ENCODE assay signal across 24 mouse cellular contexts in the genomic region with DNA sequence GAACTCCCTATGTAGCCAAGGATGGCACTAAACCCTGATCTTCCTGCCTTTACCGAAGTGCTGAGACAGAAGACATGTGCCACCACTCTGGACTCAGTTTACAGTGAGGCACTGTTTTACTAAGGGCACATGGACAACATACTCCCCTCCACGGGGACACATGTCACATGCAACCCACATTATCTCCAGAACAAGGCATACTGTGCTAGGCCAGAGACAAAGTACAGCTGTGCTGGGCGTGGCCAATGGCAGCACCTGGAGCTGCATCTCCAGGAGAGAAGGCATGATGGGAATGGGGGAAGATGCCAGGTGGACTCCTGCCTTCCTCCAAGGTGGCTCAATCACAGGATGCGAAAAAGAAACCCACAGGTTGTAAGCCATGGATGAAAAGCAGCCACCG. TPM values are rescaled to one million over a fixed set of nuclear protein-coding genes. Genes with fewer than 3 reads are reported as not detected.
DNase-seq lines count a peak whose midpoint lies in the region; ATAC-seq lines count a peak whose summit lies in the region.
"Had no signal": no experiment of that assay in that cellular context is flagged by ENCODE, and none has a peak within 500 bp of the region (broad histone marks: within the 10 kb centered on the region; RNA-seq: fewer than 3 reads in every experiment).

No protein-coding gene starts in this region.

- H3K4me2 ChIP-seq in intestine, embryonic 16.5 days (ENCODE audit: low read depth, low read length): no peak overlapping the region
- H3K4me2 ChIP-seq in liver, embryonic 12.5 days: no peak overlapping the region
- H3K4me2 ChIP-seq: embryonic facial prominence, embryonic 13.5 days; embryonic facial prominence, embryonic 15.5 days; forebrain, embryonic 12.5 days had no signal

- WGBS in intestine, embryonic 16.5 days: 80% methylated on average over 5 of the region's 5 CpGs
- 88% methylated on average over 5 of the region's 5 CpGs for WGBS in limb, embryonic 10.5 days
- WGBS in liver, embryonic 12.5 days (ENCODE audit: insufficient replicate concordance): 75% methylated on average over 5 of the region's 5 CpGs

- H3K27ac ChIP-seq in intestine, embryonic 16.5 days (ENCODE audit: low read length): no peak overlapping the region
- no peak overlapping the region for H3K27ac ChIP-seq in limb, embryonic 10.5 days
- no peak overlapping the region for H3K27ac ChIP-seq in liver, embryonic 12.5 days
- H3K27ac ChIP-seq: embryonic facial prominence, embryonic 13.5 days; embryonic facial prominence, embryonic 15.5 days; forebrain, embryonic 10.5 days; forebrain, embryonic 12.5 days had no signal

- peaks cover 36% of the 10 kb centered on the region for H3K36me3 ChIP-seq in intestine, embryonic 16.5 days (ENCODE audit: control insufficient read depth, insufficient read depth, low read length)
- peaks cover 60% of the 10 kb centered on the region for H3K36me3 ChIP-seq in limb, embryonic 10.5 days
- H3K36me3 ChIP-seq in liver, embryonic 12.5 days: peaks cover 71% of the 10 kb centered on the region

- no peak overlapping the region for H3K9ac ChIP-seq in intestine, embryonic 16.5 days (ENCODE audit: low read depth, low read length)
- no peak overlapping the region for H3K9ac ChIP-seq in liver, embryonic 12.5 days
- H3K9ac ChIP-seq: embryonic facial prominence, embryonic 13.5 days; embryonic facial prominence, embryonic 15.5 days; forebrain, embryonic 12.5 days had no signal

- H3K27me3 ChIP-seq in intestine, embryonic 16.5 days (replicated peaks; ENCODE audit: control insufficient read depth, insufficient read depth, low read length): no peaks in the 10 kb centered on the region
- no peaks in the 10 kb centered on the region for H3K27me3 ChIP-seq in limb, embryonic 10.5 days (ENCODE audit: low read depth, poor library complexity, severe bottlenecking)
- no peaks in the 10 kb centered on the region for H3K27me3 ChIP-seq in liver, embryonic 12.5 days (replicated peaks)
- H3K27me3 ChIP-seq: embryonic facial prominence, embryonic 13.5 days; embryonic facial prominence, embryonic 15.5 days; forebrain, embryonic 12.5 days; Patski had no signal

- intact Hi-C loops in left cerebral cortex, postnatal 10 days (cut with DNase I): no loop called here

- peak; percentile 26 for DNase-seq in R1 (ENCODE audit: low read depth, low spot score)
- DNase-seq in limb, embryonic 10.5 days (ENCODE audit: low spot score): no peak
- no peak for DNase-seq in left cerebral cortex, postnatal 10 days (ENCODE audit: extremely low spot score in 1 of 2, low spot score in 2 of 2)
- DNase-seq: adrenal gland, adult 2 months; adrenal gland, postnatal 10 days; adrenal gland, postnatal 25 days; cerebellum, adult 11 months; cerebellum, adult 18-20 months; cerebellum, adult 8-10 months; cerebellum, adult 9-11 months; cerebellum, postnatal 14 days; cerebellum, postnatal 36 days; embryo, embryonic 11 days had no signal

- no peaks in the 10 kb centered on the region for H3K4me1 ChIP-seq in intestine, embryonic 16.5 days (ENCODE audit: control insufficient read depth, insufficient read depth, low read length)
- H3K4me1 ChIP-seq in limb, embryonic 10.5 days: peaks cover 7% of the 10 kb centered on the region
- no peaks in the 10 kb centered on the region for H3K4me1 ChIP-seq in liver, embryonic 12.5 days
- H3K4me1 ChIP-seq: embryonic facial prominence, embryonic 13.5 days; embryonic facial prominence, embryonic 15.5 days had no signal

- no peak overlapping the region for H3K4me3 ChIP-seq in intestine, embryonic 16.5 days (ENCODE audit: low read length)
- no peak overlapping the region for H3K4me3 ChIP-seq in limb, embryonic 10.5 days
- H3K4me3 ChIP-seq in liver, embryonic 12.5 days: no peak overlapping the region
- H3K4me3 ChIP-seq: embryonic facial prominence, embryonic 13.5 days; embryonic facial prominence, embryonic 15.5 days; erythroblast, embryonic 14.5 days; forebrain, embryonic 10.5 days; forebrain, embryonic 12.5 days had no signal

- peak; percentile 57 for ATAC-seq in intestine, embryonic 16.5 days
- ATAC-seq in liver, embryonic 12.5 days: no peak
- ATAC-seq: forebrain, embryonic 14.5 days; forebrain, embryonic 16.5 days; Patski had no signal

- H3K9me3 ChIP-seq in intestine, embryonic 16.5 days (ENCODE audit: control insufficient read depth, low read length): no peaks in the 10 kb centered on the region
- H3K9me3 ChIP-seq in limb, embryonic 10.5 days (replicated peaks): no peaks in the 10 kb centered on the region
- no peaks in the 10 kb centered on the region for H3K9me3 ChIP-seq in liver, embryonic 12.5 days (replicated peaks)
- H3K9me3 ChIP-seq: embryonic facial prominence, embryonic 13.5 days; embryonic facial prominence, embryonic 15.5 days; forebrain, embryonic 10.5 days; forebrain, embryonic 12.5 days; G1E had no signal

RNA-seq across cellular contexts. Expression of gene Arfgap3, which starts 21.1 kb away (rescaled TPM):
- 77.9 and 86.6 TPM in 2 replicates for polyA plus RNA-seq in intestine, embryonic 16.5 days (2015; fragmentation: Nextera tagmentation; extraction: Ambion mirVana)
- polyA plus RNA-seq in limb, embryonic 10.5 days (2016; fragmentation: Nextera tagmentation; extraction: Ambion mirVana): 22.8 and 34.0 TPM in 2 replicates
- 16.2 and 19.9 TPM in 2 replicates for polyA plus RNA-seq in liver, embryonic 12.5 days (2016; fragmentation: Nextera tagmentation; extraction: Ambion mirVana)
- 10 to 100 TPM; 20.1 to 23.4 TPM for total RNA-seq in left cerebral cortex, postnatal 10 days (2021)
